Mouse (Mus musculus): ENCODE results near the gene Gm37240. TPM values are rescaled to one million over a fixed set of nuclear protein-coding genes. Genes with fewer than 3 reads are reported as not detected.

Gene Gm37240
- polyA plus RNA-seq, 1 experiment from 2014 or later: 0.93 TPM

- Histone ChIP-seq H3K9me3 (ENCODE audit: control insufficient read depth, low read length) (no peaks in the 10 kb centered on the region), H3K4me1 (ENCODE audit: control insufficient read depth, insufficient read depth, low read depth, low read length) (peaks cover 13% of the 10 kb centered on the region), H3K27me3 (replicated peaks; ENCODE audit: control insufficient read depth, insufficient read depth, low read length) (no peaks in the 10 kb centered on the region), H3K27ac (ENCODE audit: low read depth, low read length) (no peak overlapping the region), H3K4me3 (ENCODE audit: low read length) (peak overlapping the region; percentile 70), H3K36me3 (ENCODE audit: control insufficient read depth, insufficient read depth, low read length) (no peaks in the 10 kb centered on the region), H3K9ac (ENCODE audit: low read depth, low read length) (no peak overlapping the region), H3K4me2 (ENCODE audit: low read length) (peak overlapping the region; percentile 94)
- no peak for ATAC-seq
- WGBS: 2% methylated on average over 11 of the region's 11 CpGs
These were observed 1406.2 kb downstream of the Gm37240 start for GRCm38 (mm10) chr3:84481104-84481503.

DNA sequence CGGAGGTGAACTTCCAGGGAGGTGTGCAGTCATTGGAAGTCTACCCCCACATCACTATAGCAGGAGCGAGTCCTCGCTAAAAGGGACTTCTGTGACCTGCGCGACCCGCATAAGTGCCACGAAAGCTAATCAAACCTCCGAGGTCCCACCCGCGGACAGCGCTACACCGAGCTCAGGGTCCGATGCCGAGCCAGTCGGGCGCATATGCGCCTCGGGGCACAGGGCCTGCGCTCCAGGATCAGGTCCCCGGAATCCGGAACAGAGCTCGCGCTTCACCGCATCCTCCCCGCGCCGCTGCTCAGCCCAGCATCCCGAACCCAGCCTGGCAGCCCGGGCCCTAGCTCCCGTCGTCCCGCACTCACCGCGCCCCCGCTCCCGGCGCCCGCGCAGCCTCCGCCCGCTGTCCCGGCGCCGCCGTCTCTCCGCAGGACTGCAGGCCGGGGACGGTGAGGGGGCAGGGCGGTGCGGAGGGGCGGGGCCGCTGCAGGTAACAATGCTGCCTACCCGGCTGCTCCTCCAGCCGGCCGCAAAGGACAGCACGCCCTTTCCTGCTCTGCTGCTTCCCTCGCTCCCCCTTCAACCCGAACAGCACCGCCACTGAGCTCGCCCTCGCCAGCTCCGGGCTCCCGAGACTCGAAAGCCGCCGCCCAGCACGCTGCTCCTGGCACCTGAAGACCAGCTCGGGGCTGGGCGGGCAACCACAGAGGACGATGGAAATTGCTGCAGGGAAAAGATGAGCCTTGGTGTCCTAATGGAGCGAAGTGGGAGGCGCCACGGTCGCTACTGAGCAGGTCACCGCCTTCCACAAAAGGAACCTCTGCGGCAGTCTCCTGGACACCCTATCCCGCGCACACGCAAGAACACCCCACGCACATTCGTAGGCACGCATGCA is 1407.1 kb downstream of the Gm37240 start, which contains the start of gene Fhdc1:
Gene Fhdc1 (minus strand): TSS at position 424 of the 892 bp plus-strand sequence.
- ATAC-seq: peak; percentile 84
- no peaks in the 10 kb centered on the region for H3K36me3 ChIP-seq (ENCODE audit: control insufficient read depth, insufficient read depth, low read length)
- no peaks in the 10 kb centered on the region for H3K9me3 ChIP-seq (ENCODE audit: control insufficient read depth, low read length)
- peak within 1 kb of the TSS; percentile 70 for H3K4me3 ChIP-seq (ENCODE audit: low read length)
- peaks cover 13% of the 10 kb centered on the region for H3K4me1 ChIP-seq (ENCODE audit: control insufficient read depth, insufficient read depth, low read depth, low read length)
- peak within 1 kb of the TSS; percentile 94 for H3K4me2 ChIP-seq (ENCODE audit: low read length)
- H3K27ac ChIP-seq (ENCODE audit: low read depth, low read length): peak within 1 kb of the TSS; percentile 81
- WGBS: 0% methylated on average over 79 of the region's 82 CpGs
- peak within 1 kb of the TSS; percentile 84 for H3K9ac ChIP-seq (ENCODE audit: low read depth, low read length)
- H3K27me3 ChIP-seq (replicated peaks; ENCODE audit: control insufficient read depth, insufficient read depth, low read length): no peaks in the 10 kb centered on the region

- Histone ChIP-seq H3K4me3 (ENCODE audit: low read length) (peak overlapping the region; percentile 70), H3K4me1 (ENCODE audit: control insufficient read depth, insufficient read depth, low read depth, low read length) (peaks cover 13% of the 10 kb centered on the region), H3K36me3 (ENCODE audit: control insufficient read depth, insufficient read depth, low read length) (no peaks in the 10 kb centered on the region), H3K9me3 (ENCODE audit: control insufficient read depth, low read length) (no peaks in the 10 kb centered on the region), H3K4me2 (ENCODE audit: low read length) (peak overlapping the region; percentile 94), H3K27ac (ENCODE audit: low read depth, low read length) (no peak overlapping the region), H3K27me3 (replicated peaks; ENCODE audit: control insufficient read depth, insufficient read depth, low read length) (no peaks in the 10 kb centered on the region), H3K9ac (ENCODE audit: low read depth, low read length) (peak overlapping the region; percentile 84)
- peak; percentile 58 for ATAC-seq
- WGBS: under 1% methylated on average over 61 of the region's 61 CpGs
These were observed 1407.9 kb downstream of the Gm37240 start for GRCm38 (mm10) chr3:84479293-84480005.

- H3K4me3 ChIP-seq (ENCODE audit: low read length): peak overlapping the region; percentile 70
- ATAC-seq: no peak
- WGBS: 9% methylated on average over 12 of the region's 12 CpGs
These were observed 1408.4 kb downstream of the Gm37240 start for GRCm38 (mm10) chr3:84478896-84479292.

DNA sequence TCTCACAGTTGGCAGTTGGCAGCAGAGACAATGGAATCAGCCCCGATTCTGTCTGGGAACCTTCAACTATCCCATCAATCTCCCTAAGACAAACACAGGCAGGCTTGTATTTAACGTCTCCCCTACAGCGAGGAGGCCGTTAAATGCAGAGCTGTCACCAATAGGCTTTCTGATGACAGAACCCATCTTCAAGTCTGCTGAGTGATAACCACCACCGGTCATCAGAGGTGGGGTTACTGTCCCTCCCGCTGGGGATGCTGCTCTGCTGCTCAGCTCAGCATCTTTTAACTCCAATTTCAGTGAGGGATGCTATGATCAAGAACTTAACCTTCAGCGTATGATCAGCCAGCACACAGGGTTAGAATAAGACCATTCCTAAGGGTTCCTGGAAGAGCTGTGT is 1409.1 kb downstream of the Gm37240 start:
- ATAC-seq: no peak
- no peak overlapping the region for H3K27ac ChIP-seq (ENCODE audit: low read depth, low read length)
- H3K9me3 ChIP-seq (ENCODE audit: control insufficient read depth, low read length): no peaks in the 10 kb centered on the region
- 8% methylated on average over 7 of the region's 7 CpGs for WGBS
- H3K4me1 ChIP-seq (ENCODE audit: control insufficient read depth, insufficient read depth, low read depth, low read length): peaks cover 13% of the 10 kb centered on the region
- H3K9ac ChIP-seq (ENCODE audit: low read depth, low read length): no peak overlapping the region
- no peaks in the 10 kb centered on the region for H3K36me3 ChIP-seq (ENCODE audit: control insufficient read depth, insufficient read depth, low read length)
- H3K4me3 ChIP-seq (ENCODE audit: low read length): peak overlapping the region; percentile 14
- H3K4me2 ChIP-seq (ENCODE audit: low read length): peak overlapping the region; percentile 94
- H3K27me3 ChIP-seq (replicated peaks; ENCODE audit: control insufficient read depth, insufficient read depth, low read length): no peaks in the 10 kb centered on the region

More at GRCm38 (mm10) chr3:84478896-84479292, 1408.4 kb downstream of the Gm37240 start:
- no peaks in the 10 kb centered on the region for H3K9me3 ChIP-seq (ENCODE audit: control insufficient read depth, low read length)
- peak overlapping the region; percentile 84 for H3K9ac ChIP-seq (ENCODE audit: low read depth, low read length)
- no peaks in the 10 kb centered on the region for H3K36me3 ChIP-seq (ENCODE audit: control insufficient read depth, insufficient read depth, low read length)
- H3K4me1 ChIP-seq (ENCODE audit: control insufficient read depth, insufficient read depth, low read depth, low read length): peaks cover 13% of the 10 kb centered on the region
- no peak overlapping the region for H3K27ac ChIP-seq (ENCODE audit: low read depth, low read length)
- H3K27me3 ChIP-seq (replicated peaks; ENCODE audit: control insufficient read depth, insufficient read depth, low read length): no peaks in the 10 kb centered on the region
- H3K4me2 ChIP-seq (ENCODE audit: low read length): peak overlapping the region; percentile 94

GRCm38 (mm10) chr3:84477498-84477897 is 1409.8 kb downstream of the Gm37240 start:
- Histone ChIP-seq H3K9me3 (ENCODE audit: control insufficient read depth, low read length) (no peaks in the 10 kb centered on the region), H3K27me3 (replicated peaks; ENCODE audit: control insufficient read depth, insufficient read depth, low read length) (no peaks in the 10 kb centered on the region), H3K27ac (ENCODE audit: low read depth, low read length) (no peak overlapping the region), H3K9ac (ENCODE audit: low read depth, low read length) (no peak overlapping the region), H3K36me3 (ENCODE audit: control insufficient read depth, insufficient read depth, low read length) (no peaks in the 10 kb centered on the region), H3K4me3 (ENCODE audit: low read length) (no peak overlapping the region), H3K4me1 (ENCODE audit: control insufficient read depth, insufficient read depth, low read depth, low read length) (peaks cover 13% of the 10 kb centered on the region), H3K4me2 (ENCODE audit: low read length) (no peak overlapping the region)
- 92% methylated on average over 1 of the region's 1 CpGs for WGBS
- no peak for ATAC-seq

- ATAC-seq: no peak
- 93% methylated on average over 12 of the region's 12 CpGs for WGBS
- Histone ChIP-seq H3K27ac (ENCODE audit: low read depth, low read length) (no peak overlapping the region), H3K4me3 (ENCODE audit: low read length) (no peak overlapping the region), H3K9me3 (ENCODE audit: control insufficient read depth, low read length) (no peaks in the 10 kb centered on the region), H3K36me3 (ENCODE audit: control insufficient read depth, insufficient read depth, low read length) (no peaks in the 10 kb centered on the region), H3K27me3 (replicated peaks; ENCODE audit: control insufficient read depth, insufficient read depth, low read length) (no peaks in the 10 kb centered on the region), H3K4me2 (ENCODE audit: low read length) (no peak overlapping the region), H3K9ac (ENCODE audit: low read depth, low read length) (no peak overlapping the region), H3K4me1 (ENCODE audit: control insufficient read depth, insufficient read depth, low read depth, low read length) (peaks cover 9% of the 10 kb centered on the region; the same call in 1 of the 2 replicates)
These were observed 1412.1 kb downstream of the Gm37240 start for GRCm38 (mm10) chr3:84474981-84475775.

DNA sequence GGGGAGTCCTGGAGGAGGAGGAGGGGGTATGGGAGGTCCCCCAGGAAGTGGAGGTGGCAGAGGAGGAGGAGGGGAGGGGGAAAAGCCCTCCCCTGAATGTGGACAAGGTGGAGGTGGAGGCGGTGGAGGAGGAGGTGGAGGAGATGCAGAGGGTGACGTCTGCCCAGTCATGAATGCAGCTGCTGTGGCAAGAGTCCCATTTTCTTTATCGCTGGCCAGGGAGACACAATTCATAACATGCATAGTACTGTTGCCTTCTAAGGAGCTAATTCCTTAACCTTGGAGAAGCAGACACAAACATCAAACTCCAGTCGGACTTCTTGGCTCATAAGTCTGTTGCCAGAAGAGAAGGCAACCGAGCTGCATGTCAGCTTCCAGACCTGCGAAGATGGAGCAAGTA is 1412.9 kb downstream of the Gm37240 start:
- Histone ChIP-seq H3K9ac (ENCODE audit: low read depth, low read length) (no peak overlapping the region), H3K27ac (ENCODE audit: low read depth, low read length) (no peak overlapping the region), H3K4me1 (ENCODE audit: control insufficient read depth, insufficient read depth, low read depth, low read length) (peaks cover 9% of the 10 kb centered on the region; the same call in 1 of the 2 replicates), H3K4me2 (ENCODE audit: low read length) (no peak overlapping the region), H3K27me3 (replicated peaks; ENCODE audit: control insufficient read depth, insufficient read depth, low read length) (no peaks in the 10 kb centered on the region), H3K9me3 (ENCODE audit: control insufficient read depth, low read length) (no peaks in the 10 kb centered on the region), H3K4me3 (ENCODE audit: low read length) (no peak overlapping the region), H3K36me3 (ENCODE audit: control insufficient read depth, insufficient read depth, low read length) (no peaks in the 10 kb centered on the region)
- no peak for ATAC-seq
- WGBS: 73% methylated on average over 6 of the region's 6 CpGs

Measured in hindbrain, embryonic 16.5 days (tissue).